Mouse (Mus musculus): ENCODE results near the gene S1pr4. TPM values are rescaled to one million over a fixed set of nuclear protein-coding genes. Genes with fewer than 3 reads are reported as not detected.

The S1pr4 gene
- under 1 TPM in 1 of 2 experiments, not detected in 1; 0.02 TPM for polyA plus RNA-seq (2012; fragmentation: generic; extraction: Trizol)

DNA sequence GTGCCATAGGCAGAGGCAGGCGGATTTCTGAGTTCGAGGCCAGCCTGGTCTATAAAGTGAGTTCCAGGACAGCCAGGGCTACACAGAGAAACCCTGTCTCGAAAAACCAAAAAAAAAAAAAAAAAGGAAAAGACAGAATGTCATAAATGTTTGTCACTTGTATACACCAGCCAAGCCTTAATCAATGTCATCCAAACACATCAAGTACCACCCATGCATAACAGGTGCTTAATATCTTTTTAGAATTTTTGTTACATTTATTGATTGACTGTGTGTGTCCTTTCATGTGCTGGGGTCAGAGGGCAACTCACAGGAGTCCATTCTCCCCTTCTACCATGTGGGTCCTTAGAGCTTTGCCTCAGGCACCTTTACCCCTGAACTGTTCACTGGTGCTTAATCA, at the start of gene S1pr4:
Gene S1pr4, minus strand, starts transcription at position 101 of the 400 bp plus-strand sequence.

DNA sequence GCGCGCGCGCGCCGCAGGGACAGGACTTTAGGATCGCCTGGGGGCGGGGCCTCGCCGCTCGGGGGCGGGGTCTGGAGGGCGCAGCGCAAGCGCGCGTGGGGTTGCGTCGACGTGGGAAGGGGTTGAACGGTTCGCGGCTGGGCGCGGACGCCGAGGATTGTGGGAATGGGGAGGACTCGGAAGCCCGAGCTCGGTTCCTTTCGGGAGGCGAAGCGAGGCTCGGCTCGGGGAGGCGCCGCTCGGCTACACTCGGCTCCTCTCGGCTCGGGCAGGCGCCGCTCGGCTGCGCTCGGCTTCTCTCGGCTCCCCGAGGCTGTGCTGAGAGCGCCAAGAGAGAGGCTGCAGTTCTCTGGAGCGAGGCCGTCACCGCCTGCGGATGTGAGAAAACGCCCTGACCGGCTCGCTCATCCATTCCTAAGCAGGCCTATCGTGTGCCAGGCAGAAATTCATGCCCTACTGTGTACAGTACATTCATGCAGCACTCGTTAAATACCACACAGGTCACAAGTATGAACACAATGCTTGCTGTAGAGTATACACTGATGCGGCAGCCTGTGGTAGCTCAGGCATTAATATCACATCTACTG, 45.3 kb upstream of the S1pr4 start, which contains the start of gene Gna11:
Gene Gna11, minus strand, starts transcription at position 30 of the 587 bp plus-strand sequence.

DNA sequence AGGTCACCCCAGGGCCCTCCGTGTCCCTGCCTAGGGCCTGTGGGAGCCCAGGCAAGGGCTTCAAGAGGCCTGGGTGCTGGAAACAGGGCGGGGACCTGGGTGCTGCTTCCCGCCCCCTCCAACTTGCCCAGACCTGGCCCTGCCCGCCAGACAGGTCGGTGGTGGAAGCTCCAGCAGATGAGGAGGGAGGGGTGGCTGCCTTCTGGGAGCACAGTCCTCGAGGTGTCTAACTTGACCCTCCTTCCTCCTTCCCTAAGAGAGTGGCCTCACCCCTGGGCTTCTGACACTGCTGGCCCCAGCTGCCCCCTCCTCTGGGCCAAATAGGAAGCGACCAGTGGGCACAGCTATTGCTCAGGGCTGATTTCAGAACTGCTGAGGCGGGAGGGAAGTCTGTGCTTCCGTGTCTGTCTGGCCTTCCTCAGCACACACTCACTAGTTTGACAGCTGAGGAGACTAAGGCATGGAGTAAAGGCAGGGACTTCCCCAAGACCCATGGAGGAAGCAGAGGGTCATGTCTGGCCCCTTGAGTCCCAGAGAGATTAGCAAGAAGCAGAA, 24.2 kb upstream of the S1pr4 start, which contains the start of gene Gna15:
Gene Gna15, minus strand, starts transcription at position 175 of the 555 bp plus-strand sequence.

DNA sequence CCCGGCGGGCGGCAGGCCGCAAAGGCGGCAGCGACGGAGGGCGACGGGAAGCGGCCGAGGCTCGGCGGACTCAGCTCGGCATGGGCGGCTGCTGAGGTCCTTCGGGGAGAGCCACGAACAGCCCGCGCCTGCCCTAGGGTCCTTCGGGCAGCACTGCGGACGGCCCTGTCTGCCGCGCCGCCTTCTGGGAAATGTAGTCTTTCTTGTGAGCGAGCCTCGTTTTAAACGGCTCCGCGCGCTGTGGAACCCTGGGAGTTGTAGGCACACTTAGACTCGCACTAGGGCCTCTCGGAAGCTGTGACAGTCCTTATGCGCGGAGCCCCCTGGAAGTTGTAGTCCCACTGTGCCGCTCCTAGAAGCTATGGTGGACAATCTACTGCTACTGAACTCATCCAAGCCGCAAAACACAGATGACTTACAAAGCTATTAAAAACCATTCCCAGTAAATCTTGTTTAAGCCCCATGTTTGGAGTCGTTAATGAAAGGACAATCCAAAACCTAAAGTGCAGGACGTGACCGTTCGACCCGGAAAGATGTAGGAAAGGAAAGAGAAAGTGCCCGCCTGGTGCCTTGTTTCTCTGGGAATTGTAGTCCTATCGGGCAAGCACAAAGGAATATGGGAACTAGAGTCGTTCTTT, 3.5 kb downstream of the S1pr4 start, which contains the start of gene Ncln:
Gene Ncln, minus strand, starts transcription at position 129 of the 638 bp plus-strand sequence.

DNA sequence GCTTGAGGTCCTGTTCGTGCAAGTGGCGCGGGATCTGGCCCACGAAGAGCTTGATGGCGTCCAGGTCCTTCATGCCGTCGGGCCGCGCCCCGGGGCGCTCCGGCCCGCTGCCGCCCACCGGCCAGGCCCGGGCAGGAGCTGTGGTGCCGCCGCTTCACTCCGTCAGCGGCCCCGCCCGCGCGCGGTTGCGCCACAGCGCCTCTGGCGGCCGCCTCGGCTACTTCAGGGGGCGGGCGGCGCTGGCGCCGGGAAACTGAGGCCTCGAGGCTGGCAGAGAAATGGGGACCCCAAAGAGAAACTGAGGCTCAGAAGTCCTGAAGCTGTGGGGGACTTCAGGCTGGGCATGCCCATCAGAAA, 17.4 kb downstream of the S1pr4 start, which contains the start of gene Celf5:
Gene Celf5, minus strand, starts transcription at position 177 of the 357 bp plus-strand sequence.

DNA sequence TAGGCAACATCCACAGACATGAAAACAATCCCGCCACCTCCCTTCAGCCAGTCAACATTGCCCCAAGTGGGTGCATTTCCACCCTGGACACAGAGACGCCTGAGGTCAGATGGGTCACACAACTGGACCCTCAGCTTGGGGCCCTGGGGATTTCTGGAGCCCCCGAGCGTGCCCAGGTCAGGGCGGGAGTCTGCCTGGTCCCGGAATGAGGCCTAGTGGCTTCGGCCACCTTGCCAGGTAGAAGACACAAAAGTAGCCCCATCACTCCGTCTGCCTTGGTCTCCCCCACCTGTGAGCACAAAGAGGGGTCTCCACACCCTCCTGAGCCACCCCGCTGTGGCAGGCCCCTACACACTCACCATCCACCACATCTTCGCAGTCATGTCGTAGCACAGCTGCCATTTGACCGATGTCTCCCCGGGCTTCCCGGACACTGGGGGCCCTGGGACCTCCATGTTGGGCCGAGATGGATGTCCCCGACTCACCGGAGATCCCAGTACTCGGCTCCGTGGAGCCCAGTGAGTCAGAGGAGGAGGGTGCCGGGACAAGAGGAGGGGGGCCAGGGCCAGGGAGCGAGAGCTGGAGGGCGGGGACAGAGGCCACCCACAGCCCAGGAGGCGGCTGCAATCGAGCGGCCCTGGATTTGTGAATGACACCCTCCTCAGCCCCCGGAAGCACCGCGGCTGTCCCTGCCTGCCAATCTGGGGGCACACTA, 44.6 kb downstream of the S1pr4 start, which contains the start of gene Nfic:
Gene Nfic, minus strand, starts transcription at position 455 of the 715 bp plus-strand sequence.

Other genes with a start within 250 kb of the S1pr4 start
- gene Matk, start 247.2 kb downstream of the S1pr4 start, polyA plus RNA-seq (2012; fragmentation: generic; extraction: Trizol): 1 to 10 TPM in 1 of 2 experiments, under 1 TPM in 1; 0.69 to 1.9 TPM
- gene Mrpl54, start 233.2 kb downstream of the S1pr4 start, polyA plus RNA-seq (2012; fragmentation: generic; extraction: Trizol): 100 to 1,000 TPM; 242 to 665 TPM
- gene Apba3, start 233.2 kb downstream of the S1pr4 start, polyA plus RNA-seq (2012; fragmentation: generic; extraction: Trizol): 100 to 1,000 TPM; 128 to 134 TPM
- gene Tjp3, start 208.6 kb downstream of the S1pr4 start, polyA plus RNA-seq (2012; fragmentation: generic; extraction: Trizol): under 1 TPM in 1 of 2 experiments, not detected in 1; 0.02 TPM
- gene Pip5k1c, start 207.2 kb downstream of the S1pr4 start, polyA plus RNA-seq (2012; fragmentation: generic; extraction: Trizol): 10 to 100 TPM; 23.9 to 61.5 TPM
- gene Cactin, start 179.0 kb downstream of the S1pr4 start, polyA plus RNA-seq (2012; fragmentation: generic; extraction: Trizol): 10 to 100 TPM; 27.2 to 37.4 TPM
- 1 to 10 TPM in 1 of 2 experiments, under 1 TPM in 1; 0.02 to 2.0 TPM for gene Tbxa2r, start 171.4 kb downstream of the S1pr4 start, polyA plus RNA-seq (2012; fragmentation: generic; extraction: Trizol)
- gene Gipc3, start 156.9 kb downstream of the S1pr4 start, polyA plus RNA-seq (2012; fragmentation: generic; extraction: Trizol): 1 to 10 TPM in 1 of 2 experiments, under 1 TPM in 1; 0.42 to 1.2 TPM
- gene Hmg20b, start 149.7 kb downstream of the S1pr4 start, polyA plus RNA-seq (2012; fragmentation: generic; extraction: Trizol): 100 to 1,000 TPM; 102 to 104 TPM
- 10 to 100 TPM in 1 of 2 experiments, 1 to 10 TPM in 1; 4.0 to 13.8 TPM for gene Mfsd12, start 142.6 kb downstream of the S1pr4 start, polyA plus RNA-seq (2012; fragmentation: generic; extraction: Trizol)
- gene 4930404N11Rik, start 134.3 kb downstream of the S1pr4 start, polyA plus RNA-seq (2012; fragmentation: generic; extraction: Trizol): 1 to 10 TPM in 1 of 2 experiments, under 1 TPM in 1; 0.27 to 2.1 TPM
- 10 to 100 TPM; 57.6 to 80.9 TPM for gene Fzr1, start 121.6 kb downstream of the S1pr4 start, polyA plus RNA-seq (2012; fragmentation: generic; extraction: Trizol)
- gene Dohh, start 115.7 kb downstream of the S1pr4 start, polyA plus RNA-seq (2012; fragmentation: generic; extraction: Trizol): 100 to 1,000 TPM in 1 of 2 experiments, 10 to 100 TPM in 1; 82.6 to 184 TPM
- 1 to 10 TPM in 1 of 2 experiments, under 1 TPM in 1; 0.55 to 3.2 TPM for gene Gm48551, start 115.7 kb downstream of the S1pr4 start, polyA plus RNA-seq (2012; fragmentation: generic; extraction: Trizol)
- 1 to 10 TPM in 1 of 2 experiments, not detected in 1; 1.8 TPM for gene Gm48552, start 111.1 kb downstream of the S1pr4 start, polyA plus RNA-seq (2012; fragmentation: generic; extraction: Trizol)
- 1 to 10 TPM in 1 of 2 experiments, under 1 TPM in 1; 0.94 to 1.3 TPM for gene Smim24, start 107.1 kb downstream of the S1pr4 start, polyA plus RNA-seq (2012; fragmentation: generic; extraction: Trizol)
- gene Nfic, start 44.5 kb downstream of the S1pr4 start, polyA plus RNA-seq (2012; fragmentation: generic; extraction: Trizol): 100 to 1,000 TPM; 130 to 180 TPM
- 1 to 10 TPM; 1.9 to 5.7 TPM for gene Celf5, start 17.4 kb downstream of the S1pr4 start, polyA plus RNA-seq (2012; fragmentation: generic; extraction: Trizol)
- gene Ncln, start 3.7 kb downstream of the S1pr4 start, polyA plus RNA-seq (2012; fragmentation: generic; extraction: Trizol): 100 to 1,000 TPM; 108 to 149 TPM
- under 1 TPM; 0.22 to 0.24 TPM for gene Gna15, start 24.1 kb upstream of the S1pr4 start, polyA plus RNA-seq (2012; fragmentation: generic; extraction: Trizol)
- 100 to 1,000 TPM; 106 to 118 TPM for gene Gna11, start 45.1 kb upstream of the S1pr4 start, polyA plus RNA-seq (2012; fragmentation: generic; extraction: Trizol)
- 1,000 to 10,000 TPM; 1,359 to 1,572 TPM for gene Aes, start 59.4 kb upstream of the S1pr4 start, polyA plus RNA-seq (2012; fragmentation: generic; extraction: Trizol)
- 100 to 1,000 TPM in 1 of 2 experiments, 1 to 10 TPM in 1; 6.0 to 202 TPM for gene Tle2, start 74.4 kb upstream of the S1pr4 start, polyA plus RNA-seq (2012; fragmentation: generic; extraction: Trizol)
- 10 to 100 TPM; 22.0 to 71.5 TPM for gene Tle6, start 100.9 kb upstream of the S1pr4 start, polyA plus RNA-seq (2012; fragmentation: generic; extraction: Trizol)
- gene BC025920, start 106.1 kb upstream of the S1pr4 start, polyA plus RNA-seq (2012; fragmentation: generic; extraction: Trizol): 1 to 10 TPM in 1 of 2 experiments, under 1 TPM in 1; 0.25 to 1.0 TPM
- gene Sirt6, start 127.7 kb upstream of the S1pr4 start, polyA plus RNA-seq (2012; fragmentation: generic; extraction: Trizol): 10 to 100 TPM; 13.1 to 36.0 TPM
- 10 to 100 TPM in 1 of 2 experiments, 1 to 10 TPM in 1; 4.7 to 18.1 TPM for gene Ankrd24, start 128.4 kb upstream of the S1pr4 start, polyA plus RNA-seq (2012; fragmentation: generic; extraction: Trizol)
- gene Gm10778, start 148.9 kb upstream of the S1pr4 start, polyA plus RNA-seq (2012; fragmentation: generic; extraction: Trizol): under 1 TPM; 0.04 to 0.45 TPM
- 1 to 10 TPM in 1 of 2 experiments, under 1 TPM in 1; 0.08 to 1.1 TPM for gene Zfp433, start 204.7 kb upstream of the S1pr4 start, polyA plus RNA-seq (2012; fragmentation: generic; extraction: Trizol)

All from C3H10T1/2 (cell line).